In genomic region chr7:34746586-34746985, GRCm38 (mm10) we compare ENCODE assay signal across 13 mouse cellular contexts.
A peak's percentile ranks its signal among the peaks of the same experiment; 100 is the strongest.
DNase-seq lines count a peak whose midpoint lies in the region; ATAC-seq and TF ChIP-seq lines count a peak whose summit lies in the region.
"Had no signal": no experiment of that assay in that cellular context is flagged by ENCODE, and none has a peak within 500 bp of the region (broad histone marks: within the 10 kb centered on the region; RNA-seq: fewer than 3 reads in every experiment).

No protein-coding gene starts in this region.

- peak overlapping the region; percentile 94 for H3K27ac ChIP-seq in lung, embryonic 16.5 days (ENCODE audit: low read length)
- peak overlapping the region; percentile 69 for H3K27ac ChIP-seq in intestine, embryonic 16.5 days (ENCODE audit: low read length)
- H3K27ac ChIP-seq in midbrain, embryonic 16.5 days (ENCODE audit: low read length), result no peak overlapping the region
- no peak overlapping the region for H3K27ac ChIP-seq in layer of hippocampus, adult 2 months
- H3K27ac ChIP-seq: heart, adult 2 months had no signal

- H3K9ac ChIP-seq in lung, embryonic 16.5 days (ENCODE audit: low read length), result peak overlapping the region; percentile 9; the same call in 1 of the 2 replicates
- no peak overlapping the region for H3K9ac ChIP-seq in intestine, embryonic 16.5 days (ENCODE audit: low read depth, low read length)
- 0 out of 2 replicates have a peak overlapping the region, but pooled peaks have one; percentile 2 for H3K9ac ChIP-seq in midbrain, embryonic 16.5 days (ENCODE audit: low read depth, low read length)

- intact Hi-C loops in left cerebral cortex, postnatal 25 days (cut with DNase I), result no loop called here

- ATAC-seq in lung, embryonic 16.5 days (ENCODE audit: low read depth), result no peak
- peak; percentile 14; the same call in 1 of the 2 replicates for ATAC-seq in intestine, embryonic 16.5 days
- ATAC-seq in midbrain, embryonic 16.5 days, result no peak
- ATAC-seq: inflammation-experienced regulatory T-cells, adult 6 months; Patski had no signal

- 25% methylated on average over 6 of the region's 6 CpGs for WGBS in lung, embryonic 16.5 days
- 40% methylated on average over 6 of the region's 6 CpGs for WGBS in intestine, embryonic 16.5 days
- 32% methylated on average over 6 of the region's 6 CpGs for WGBS in midbrain, embryonic 16.5 days

- H3K9me3 ChIP-seq in lung, embryonic 16.5 days (ENCODE audit: control insufficient read depth, low read length), result no peaks in the 10 kb centered on the region; the same call in 1 of the 2 replicates
- no peaks in the 10 kb centered on the region for H3K9me3 ChIP-seq in intestine, embryonic 16.5 days (ENCODE audit: control insufficient read depth, low read length)
- H3K9me3 ChIP-seq in midbrain, embryonic 16.5 days (replicated peaks; ENCODE audit: control insufficient read depth, low read length, poor library complexity, severe bottlenecking), result no peaks in the 10 kb centered on the region

- H3K36me3 ChIP-seq in lung, embryonic 16.5 days (ENCODE audit: control insufficient read depth, insufficient read depth, low read length), result no peaks in the 10 kb centered on the region
- no peaks in the 10 kb centered on the region for H3K36me3 ChIP-seq in intestine, embryonic 16.5 days (ENCODE audit: control insufficient read depth, insufficient read depth, low read length)
- H3K36me3 ChIP-seq in midbrain, embryonic 16.5 days (ENCODE audit: control insufficient read depth, insufficient read depth, low read length), result no peaks in the 10 kb centered on the region

- TF ChIP-seq CTCF in layer of hippocampus, adult 2 months (conservative IDR thresholded peaks at IDR 0.05), result no peak

- H3K4me3 ChIP-seq in lung, embryonic 16.5 days (ENCODE audit: low read length), result no peak overlapping the region
- H3K4me3 ChIP-seq in intestine, embryonic 16.5 days (ENCODE audit: low read length), result no peak overlapping the region
- no peak overlapping the region for H3K4me3 ChIP-seq in midbrain, embryonic 16.5 days (ENCODE audit: low read depth, low read length)
- no peak overlapping the region for H3K4me3 ChIP-seq in layer of hippocampus, adult 2 months
- H3K4me3 ChIP-seq: heart, adult 2 months had no signal

- peak; percentile 28 for DNase-seq in embryo, embryonic 10 days (ENCODE audit: low spot score)
- DNase-seq in embryo, embryonic 10.5 days (ENCODE audit: low spot score), result no peak
- DNase-seq in lung, postnatal 25 days (ENCODE audit: low spot score), result no peak
- no peak for DNase-seq in layer of hippocampus, adult 2 months (ENCODE audit: low spot score in 2 of 2)
- no peak for DNase-seq in left cerebral cortex, postnatal 25 days (ENCODE audit: low spot score in 2 of 2)
- DNase-seq: B cell, adult 2 months; spleen, adult 18-20 months had no signal

- H3K27me3 ChIP-seq in lung, embryonic 16.5 days (ENCODE audit: control insufficient read depth, insufficient read depth, low read depth, low read length), result no peaks in the 10 kb centered on the region
- no peaks in the 10 kb centered on the region for H3K27me3 ChIP-seq in intestine, embryonic 16.5 days (replicated peaks; ENCODE audit: control insufficient read depth, insufficient read depth, low read length)
- H3K27me3 ChIP-seq in midbrain, embryonic 16.5 days (ENCODE audit: control insufficient read depth, insufficient read depth, low read depth, low read length), result no peaks in the 10 kb centered on the region; the same call in 1 of the 2 replicates
- H3K27me3 ChIP-seq: Patski had no signal

- H3K4me2 ChIP-seq in lung, embryonic 16.5 days (ENCODE audit: low read depth, low read length), result no peak overlapping the region
- no peak overlapping the region for H3K4me2 ChIP-seq in intestine, embryonic 16.5 days (ENCODE audit: low read depth, low read length)
- no peak overlapping the region for H3K4me2 ChIP-seq in midbrain, embryonic 16.5 days (ENCODE audit: low read length)

- H3K4me1 ChIP-seq in lung, embryonic 16.5 days (replicated peaks; ENCODE audit: control insufficient read depth, insufficient read depth, low read length), result peaks cover 15% of the 10 kb centered on the region
- peaks cover 6% of the 10 kb centered on the region; the same call in 1 of the 2 replicates for H3K4me1 ChIP-seq in intestine, embryonic 16.5 days (ENCODE audit: control insufficient read depth, insufficient read depth, low read length)
- peaks cover 7% of the 10 kb centered on the region for H3K4me1 ChIP-seq in midbrain, embryonic 16.5 days (ENCODE audit: control insufficient read depth, insufficient read depth, low read length)

Comparison
In these comparisons a context has a peak if more than half of its experiments do, and no peak if none do; other contexts are left out.
1. H3K27ac ChIP-seq: peak in lung, embryonic 16.5 days (single experiment) and intestine, embryonic 16.5 days (single experiment); none in midbrain, embryonic 16.5 days (single experiment) and layer of hippocampus, adult 2 months (single experiment).